Mouse (Mus musculus) cerebellum, adult (tissue): ENCODE data around the gene Aco1.

Experiments used
- ATAC-seq: cut with Nextera tagmentation; 2 replicates; pipeline ENCODE4 v1.9.2; 2017; ENCODE audit warnings: mild to moderate bottlenecking, moderate library complexity, mixed read lengths; ENCODE audit not compliant: insufficient number of reproducible peaks, low FRiP score, low TSS enrichment

Gene Aco1

DNA sequence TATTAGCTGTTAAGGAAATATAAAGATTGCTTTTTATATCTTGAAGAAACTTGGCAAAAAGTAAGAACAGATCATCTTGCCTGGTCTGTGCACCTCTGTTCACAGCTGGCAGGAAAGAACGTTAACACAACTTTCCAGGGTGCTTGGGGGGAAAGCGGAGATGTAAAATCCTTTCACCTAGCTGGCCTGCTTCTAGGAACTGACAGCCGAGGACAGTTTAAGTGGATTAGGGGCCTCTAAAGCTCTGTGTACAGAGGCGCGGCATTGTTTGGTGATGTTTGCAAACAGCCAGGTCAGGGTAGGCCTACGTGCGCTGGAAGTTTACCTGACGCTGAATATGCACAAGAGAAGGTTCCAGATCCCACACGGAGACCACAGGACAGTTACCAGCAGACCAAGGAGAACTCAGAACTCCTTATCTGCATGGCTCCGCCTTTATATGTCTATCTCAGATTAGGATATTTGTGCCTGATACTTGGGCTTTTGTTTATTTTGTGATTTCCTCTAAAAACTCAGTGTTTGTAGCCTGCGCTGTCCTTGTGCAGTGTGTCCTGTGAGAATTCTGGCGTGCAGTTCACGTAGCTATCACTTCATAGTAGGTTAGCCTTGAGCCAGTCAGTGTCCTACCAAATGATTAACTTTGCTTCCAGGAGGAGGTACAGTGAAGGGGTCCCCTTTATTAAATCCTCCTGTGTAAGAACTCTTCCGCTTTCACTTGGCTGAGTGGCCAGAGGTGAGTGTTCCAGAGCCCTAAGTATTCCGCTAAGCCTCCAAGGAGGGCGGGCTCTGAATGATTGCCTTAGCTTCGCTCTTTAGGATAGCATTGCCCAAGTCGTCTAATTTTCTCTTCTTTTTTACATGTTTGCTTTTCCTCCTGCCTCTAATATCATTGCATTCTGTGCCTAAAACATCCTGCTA lies 14.0 kb downstream of the Aco1 start:
- no peak for ATAC-seq

- no peak for ATAC-seq
Measured at GRCm38 (mm10) chr4:40157500-40158223, 14.8 kb downstream of the Aco1 start.

DNA sequence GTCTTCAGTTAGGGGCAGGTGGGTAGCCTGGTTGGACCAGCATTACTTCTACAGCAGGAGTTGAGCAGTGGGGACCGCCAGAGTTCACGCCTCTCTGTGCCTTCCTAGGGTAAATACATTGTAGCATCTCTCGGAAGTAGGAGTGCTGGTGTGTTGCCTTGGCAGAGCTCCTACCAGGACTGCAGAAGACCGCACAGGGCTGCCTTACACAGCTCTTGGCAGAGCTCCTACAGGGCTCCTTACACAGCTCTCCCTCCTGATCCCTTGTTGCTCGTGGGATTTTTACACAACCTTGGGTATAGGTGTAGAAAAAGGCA lies 15.3 kb downstream of the Aco1 start:
- no peak for ATAC-seq

- ATAC-seq: no peak
Measured at GRCm38 (mm10) chr4:40160591-40161434, 17.9 kb downstream of the Aco1 start.

GRCm38 (mm10) chr4:40163646-40164045 lies 20.8 kb downstream of the Aco1 start:
- no peak for ATAC-seq

DNA sequence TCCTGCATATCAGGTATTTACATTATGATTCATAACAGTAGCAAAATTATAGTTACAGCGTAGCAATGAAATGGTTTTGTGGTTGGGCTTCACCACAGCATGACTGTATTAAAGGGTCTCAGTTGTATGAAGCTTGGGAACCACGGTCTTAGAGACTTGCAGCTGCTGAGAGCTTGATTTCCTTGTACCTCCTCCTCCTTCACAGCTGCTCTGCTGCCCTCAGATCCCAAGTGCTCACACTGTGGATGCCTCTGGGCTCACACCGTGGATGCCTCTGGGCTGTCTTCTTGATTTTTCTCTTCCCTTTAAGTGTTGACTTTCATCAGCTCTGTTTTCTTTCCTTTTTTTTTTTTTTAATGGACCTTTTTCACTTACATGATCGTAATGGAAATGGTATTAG lies 28.6 kb downstream of the Aco1 start:
- no peak for ATAC-seq

DNA sequence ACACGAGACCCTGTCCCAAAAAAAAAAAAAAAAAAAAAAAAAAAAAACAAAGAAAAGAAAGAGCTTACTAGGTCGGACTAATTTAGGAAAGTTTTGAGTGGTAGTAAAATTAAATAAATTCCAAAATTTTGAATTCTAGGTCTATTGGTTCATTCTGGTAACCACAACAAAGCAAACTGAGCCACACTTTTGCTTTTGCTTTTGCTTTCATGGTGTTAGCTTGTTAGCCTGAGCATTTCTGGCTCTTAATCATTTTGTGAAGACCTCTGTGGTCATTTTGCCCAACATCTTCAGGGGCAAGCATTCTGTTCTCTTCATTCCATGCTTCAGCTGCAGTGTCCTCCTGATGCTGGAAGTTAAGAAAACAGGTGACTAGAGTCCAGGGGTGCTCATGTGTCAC lies 29.5 kb downstream of the Aco1 start:
- ATAC-seq: no peak

DNA sequence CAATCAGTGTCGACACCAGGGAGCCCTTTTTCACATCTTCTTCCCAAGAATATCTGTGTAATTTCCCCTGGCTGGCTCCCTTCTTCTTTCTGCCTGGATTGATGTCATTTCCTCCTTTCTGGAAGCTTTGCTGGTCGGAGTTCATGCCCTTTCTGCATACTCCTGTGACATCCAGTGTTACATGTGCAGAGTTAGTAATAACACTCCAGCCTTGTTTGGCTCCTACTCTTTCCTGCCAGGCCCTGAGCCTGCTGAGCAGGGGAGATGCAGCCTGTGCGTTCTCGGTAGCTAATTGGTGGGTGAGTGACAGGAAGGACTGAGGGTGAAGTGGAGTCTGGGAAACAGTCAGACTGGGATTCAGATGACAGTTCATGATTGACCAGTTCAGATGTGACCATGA lies 31.4 kb downstream of the Aco1 start:
- no peak for ATAC-seq

DNA sequence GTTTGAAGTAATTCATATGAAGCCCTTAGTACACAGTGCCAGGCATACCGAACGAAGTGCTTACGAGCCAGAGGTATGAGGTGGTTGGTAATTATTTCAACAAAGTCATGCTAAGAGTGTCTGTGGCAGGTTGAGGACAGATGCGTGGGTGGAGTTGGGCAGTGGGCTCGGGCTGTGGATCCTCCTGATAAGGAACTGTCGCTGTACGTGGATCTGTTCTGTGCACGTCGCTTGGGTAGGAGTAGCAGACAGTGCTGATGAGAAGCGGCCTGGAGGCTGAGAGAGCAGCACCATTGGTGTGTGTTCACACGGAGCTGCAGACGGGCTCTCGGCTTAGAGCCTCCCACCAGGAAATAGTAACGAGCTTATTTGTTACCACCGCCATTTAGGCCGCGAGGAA lies 35.7 kb downstream of the Aco1 start:
- ATAC-seq: no peak

GRCm38 (mm10) chr4:40180046-40180445 lies 37.2 kb downstream of the Aco1 start:
- no peak for ATAC-seq

- no peak for ATAC-seq
Measured at GRCm38 (mm10) chr4:40181681-40182080, 38.8 kb downstream of the Aco1 start.

DNA sequence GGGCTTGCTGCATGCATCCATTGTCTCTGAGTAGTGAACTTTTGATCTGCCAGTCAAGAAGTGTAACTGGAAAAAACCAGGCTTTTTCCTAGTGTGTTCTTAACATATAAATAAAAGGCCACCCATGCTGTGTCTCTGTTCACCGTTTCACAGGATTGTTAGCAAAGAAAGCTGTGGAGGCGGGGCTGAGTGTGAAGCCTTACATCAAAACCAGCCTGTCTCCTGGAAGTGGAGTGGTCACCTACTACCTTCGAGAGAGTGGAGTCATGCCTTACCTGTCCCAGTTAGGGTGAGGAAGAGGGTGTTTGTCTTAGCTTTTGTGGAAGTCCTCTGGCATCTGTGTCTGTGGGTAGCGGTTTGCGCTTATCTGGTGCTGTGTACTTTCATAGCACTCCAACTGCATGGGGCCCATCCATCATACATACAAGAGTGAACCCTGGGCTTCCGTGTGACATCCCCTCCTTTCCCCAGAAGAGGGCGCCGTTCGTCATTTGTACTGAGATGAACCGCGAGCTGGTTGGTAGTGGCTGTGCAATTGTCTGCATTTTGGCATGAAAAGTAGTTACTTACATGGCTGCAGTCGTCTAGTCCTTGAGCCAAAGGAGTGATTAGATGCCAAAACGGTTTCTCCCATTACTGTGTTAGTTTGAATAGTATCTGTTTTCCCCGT lies 39.9 kb downstream of the Aco1 start:
- ATAC-seq: peak; percentile 37; the same call in 1 of the 2 replicates

DNA sequence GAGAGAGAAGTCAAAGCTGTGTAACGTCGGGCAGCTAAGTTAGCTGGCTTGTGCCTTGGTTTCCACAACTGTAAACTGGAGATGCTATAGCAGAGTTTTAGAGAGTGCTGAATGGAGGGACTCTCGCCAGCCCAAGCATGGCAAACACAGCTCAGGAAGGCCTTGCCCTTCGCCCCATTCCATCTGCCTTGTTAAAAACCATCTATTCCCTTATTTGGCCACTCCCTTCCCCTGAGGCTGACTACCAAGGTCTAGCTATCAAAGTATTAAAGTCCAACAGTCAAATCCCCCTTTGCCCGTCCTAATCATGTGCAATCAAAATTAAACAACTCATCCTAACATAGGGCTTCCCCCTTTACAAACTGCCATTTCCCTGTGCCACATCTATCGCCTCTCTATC lies 40.9 kb downstream of the Aco1 start:
- ATAC-seq: no peak

DNA sequence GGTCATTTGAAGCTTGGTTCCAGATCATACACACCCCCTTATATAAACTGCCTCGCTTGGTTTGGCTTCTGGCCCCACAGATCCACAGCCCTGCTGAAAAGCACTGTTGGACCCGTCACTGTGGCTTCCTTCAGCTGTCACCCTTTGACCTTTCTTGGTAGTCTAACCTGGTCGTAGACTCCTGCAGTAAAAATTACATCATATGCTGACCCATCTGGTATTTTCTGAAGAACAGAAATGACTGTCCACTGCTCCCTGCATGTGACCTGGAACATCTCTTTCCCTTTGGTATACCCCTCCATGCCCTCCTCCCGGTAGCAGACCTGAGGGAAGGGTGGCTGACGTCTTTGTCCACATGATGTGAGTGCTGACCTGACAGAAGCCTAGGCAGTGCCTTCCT lies 41.6 kb downstream of the Aco1 start:
- ATAC-seq: no peak

GRCm38 (mm10) chr4:40187956-40188355 lies 45.1 kb downstream of the Aco1 start:
- no peak for ATAC-seq

- ATAC-seq: no peak
Measured at GRCm38 (mm10) chr4:40192246-40192645, 49.4 kb downstream of the Aco1 start.

GRCm38 (mm10) chr4:40193461-40193860 lies 50.6 kb downstream of the Aco1 start:
- ATAC-seq: no peak

- ATAC-seq: no peak
Measured at GRCm38 (mm10) chr4:40195336-40195735, 52.5 kb downstream of the Aco1 start.

DNA sequence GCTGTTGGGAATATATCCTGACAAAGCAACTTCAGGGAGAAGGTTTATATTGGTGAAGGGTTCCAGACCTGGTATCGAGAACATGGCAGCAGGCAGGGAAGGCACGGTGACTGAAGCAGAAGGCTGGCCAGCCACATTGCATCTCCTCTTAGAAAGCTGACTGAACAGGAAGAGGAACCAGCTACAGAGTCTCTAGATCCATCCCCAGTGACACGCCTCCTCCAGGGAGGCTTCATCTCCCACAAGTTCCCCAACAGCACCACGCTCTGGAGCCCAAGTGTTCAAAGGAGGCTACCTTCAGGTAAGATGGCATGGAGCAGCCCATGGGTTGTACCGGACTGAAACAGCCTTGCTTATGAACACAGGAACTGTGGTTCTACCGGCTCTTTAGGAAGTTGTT lies 59.3 kb downstream of the Aco1 start:
- no peak for ATAC-seq

DNA sequence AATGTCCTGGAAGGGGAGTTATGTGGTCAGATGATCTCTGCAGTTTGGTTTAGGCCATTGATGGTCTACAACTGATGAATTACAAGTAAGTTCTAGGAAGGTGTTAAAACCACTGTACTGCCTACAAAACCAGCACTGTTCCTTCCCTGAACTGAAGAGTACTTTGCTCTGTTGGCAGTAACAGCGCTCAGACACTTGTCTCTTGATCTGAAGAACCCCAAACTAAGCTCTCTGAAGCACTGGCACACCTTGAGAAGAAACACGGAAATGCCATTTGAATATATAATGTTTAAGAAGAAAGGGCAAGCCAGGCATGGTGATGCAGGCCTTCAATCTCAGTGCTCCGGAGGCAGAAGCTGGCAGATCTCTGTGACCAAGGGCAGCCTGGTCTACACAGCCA lies 61.5 kb downstream of the Aco1 start:
- ATAC-seq: no peak
